Mouse (Mus musculus) MEL-GATA-1-ER (cell line): ENCODE measurements around the gene Tubgcp6.
A peak's percentile ranks its signal among the peaks of the same experiment; 100 is the strongest.

Experiments
- DNase-seq: peaks from one replicate; pipeline ENCODE4 v3.0.0-alpha.2; 2012; ENCODE audit warnings: low read depth; ENCODE audit errors: extremely low read depth

The Tubgcp6 gene

DNA sequence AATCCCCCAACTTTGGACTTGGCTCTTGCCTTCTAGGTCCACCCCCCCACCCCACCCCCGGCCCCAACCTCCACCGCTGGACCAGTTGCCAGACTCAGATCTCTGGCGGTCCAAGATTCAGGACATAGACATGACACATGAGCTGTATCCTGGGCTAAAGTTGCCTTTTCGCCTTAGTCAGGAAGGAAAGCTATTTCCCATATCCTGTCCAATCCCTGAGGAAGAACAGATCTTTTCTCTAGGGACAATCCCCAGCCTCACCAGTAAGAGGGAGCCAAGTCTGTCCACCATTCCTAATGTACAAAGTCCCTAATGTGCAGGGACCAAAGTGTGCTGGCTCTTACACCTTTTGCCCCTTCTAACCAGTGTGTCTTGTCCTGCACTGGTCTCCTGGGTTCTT, 19.0 kb upstream of the Tubgcp6 start:
- DNase-seq, result no peak

DNA sequence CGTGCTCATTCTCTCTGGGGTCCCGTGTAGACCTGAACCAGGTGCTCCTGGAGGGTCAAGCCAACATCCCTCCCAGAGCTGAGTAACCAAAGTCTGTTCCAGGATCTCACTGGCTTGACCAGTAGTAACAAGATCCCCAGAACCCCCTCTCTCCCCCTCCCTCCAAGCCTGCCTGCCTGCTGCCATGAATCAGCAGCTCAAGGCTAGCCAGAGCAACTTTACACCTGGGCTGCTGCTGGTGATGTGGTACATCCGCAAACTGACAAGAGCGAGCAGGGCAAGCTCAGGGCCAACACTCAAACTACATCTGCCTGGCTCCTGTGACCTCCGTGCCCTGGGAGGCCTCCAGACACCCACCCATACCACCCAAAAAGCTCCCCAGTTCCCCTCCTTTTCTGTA, 18.5 kb upstream of the Tubgcp6 start:
- DNase-seq, result no peak

DNA sequence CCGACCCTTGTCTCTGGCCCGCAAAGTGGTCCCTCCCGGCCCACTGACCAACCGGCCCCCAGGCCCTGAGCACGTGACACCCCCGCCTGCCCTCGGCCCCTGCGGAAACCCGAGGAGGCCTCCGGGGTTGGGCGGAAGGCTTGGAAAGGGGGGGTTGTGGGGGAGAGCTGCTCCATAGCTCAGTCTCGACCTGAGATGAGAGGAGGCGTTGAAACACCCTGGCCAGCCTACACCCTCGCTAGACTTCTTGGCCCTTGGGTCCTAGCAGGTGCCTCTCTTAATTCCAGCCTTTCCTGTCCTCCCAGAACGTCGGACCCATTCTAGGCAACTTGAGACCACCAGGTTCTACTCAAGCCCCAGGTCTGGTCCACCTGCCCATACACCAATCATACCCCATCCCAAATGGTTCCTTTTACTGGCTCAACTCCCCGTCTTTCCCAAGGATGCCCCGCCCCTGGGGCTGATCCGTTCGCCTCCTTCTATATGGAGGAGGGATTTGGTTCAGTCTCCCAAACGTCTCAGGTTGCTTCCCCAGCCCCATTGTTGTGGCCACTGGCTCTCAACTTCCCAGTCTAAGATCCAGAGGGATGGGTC, 17.8 kb upstream of the Tubgcp6 start, which contains the start of gene Mapk12:
Mapk12 (minus strand) TSS at position 45 of the 594 bp plus-strand sequence.
- DNase-seq, result no peak

DNA sequence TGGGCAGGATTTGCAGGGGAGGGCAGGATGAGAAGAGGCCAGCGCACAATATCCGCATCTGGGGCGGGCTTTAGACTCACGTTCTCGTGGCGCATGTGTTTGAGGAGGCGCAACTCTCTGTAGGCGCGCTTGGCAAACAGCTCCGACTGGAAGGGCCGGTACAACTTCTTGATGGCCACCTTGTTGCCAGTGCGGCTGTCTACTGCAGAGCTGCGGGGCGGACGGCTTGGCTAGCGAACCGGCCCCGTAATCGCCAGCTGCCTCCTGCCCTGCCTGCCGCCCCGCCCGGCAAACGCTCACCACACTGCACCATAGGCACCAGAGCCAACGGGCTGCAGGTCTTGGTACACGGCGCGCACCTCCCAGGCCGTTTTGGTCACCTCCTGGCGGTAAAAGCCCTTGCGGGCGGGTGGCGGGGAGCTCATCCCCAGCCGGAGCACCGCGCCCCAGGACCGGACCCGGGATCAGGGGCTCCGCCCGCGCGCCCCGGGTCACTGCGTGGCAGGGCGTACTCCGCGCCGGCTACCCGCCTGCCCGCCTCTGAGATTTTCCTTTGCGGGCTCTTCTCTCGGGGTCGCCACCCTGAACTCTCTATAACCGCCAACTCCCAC, 17.2 kb upstream of the Tubgcp6 start:
- no peak for DNase-seq

DNA sequence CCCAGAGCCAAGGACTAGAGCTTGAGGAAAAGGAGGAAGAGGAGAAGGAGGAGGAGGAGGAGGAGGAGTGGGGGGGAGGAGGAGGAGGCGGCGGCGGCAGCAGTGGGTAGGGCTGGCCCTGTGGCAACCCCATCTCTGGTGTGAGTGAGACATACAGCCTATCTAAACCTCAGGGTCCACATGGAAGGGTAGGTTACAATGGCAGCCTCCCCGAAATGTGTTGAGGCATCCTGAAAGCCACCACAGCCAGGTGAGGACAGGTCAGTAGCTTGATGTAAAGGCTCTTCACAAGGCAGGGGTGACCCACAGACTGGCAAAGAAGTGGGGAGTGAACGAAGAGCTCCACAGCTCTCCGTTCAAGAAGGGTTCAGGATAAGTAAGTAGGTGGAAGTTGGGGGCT, 15.6 kb upstream of the Tubgcp6 start:
- no peak for DNase-seq

DNA sequence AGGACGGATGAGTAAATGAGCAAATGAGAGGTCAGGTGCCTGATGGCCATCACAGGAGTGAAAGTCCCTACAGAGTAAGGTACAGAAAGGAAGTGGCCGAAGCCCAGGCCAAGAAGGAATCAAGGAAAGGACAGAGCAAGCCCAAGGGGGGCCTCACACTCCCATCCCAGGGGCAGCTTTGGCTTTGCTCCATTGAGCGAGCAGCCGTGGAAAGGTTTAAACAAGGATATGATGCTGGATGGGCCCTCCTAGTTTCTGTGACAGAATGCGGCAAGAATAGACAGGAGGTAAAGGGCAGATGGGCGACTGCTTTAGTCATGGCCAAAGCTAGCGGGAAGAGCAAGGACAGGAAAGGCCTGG, 15.1 kb upstream of the Tubgcp6 start:
- DNase-seq, result no peak

DNA sequence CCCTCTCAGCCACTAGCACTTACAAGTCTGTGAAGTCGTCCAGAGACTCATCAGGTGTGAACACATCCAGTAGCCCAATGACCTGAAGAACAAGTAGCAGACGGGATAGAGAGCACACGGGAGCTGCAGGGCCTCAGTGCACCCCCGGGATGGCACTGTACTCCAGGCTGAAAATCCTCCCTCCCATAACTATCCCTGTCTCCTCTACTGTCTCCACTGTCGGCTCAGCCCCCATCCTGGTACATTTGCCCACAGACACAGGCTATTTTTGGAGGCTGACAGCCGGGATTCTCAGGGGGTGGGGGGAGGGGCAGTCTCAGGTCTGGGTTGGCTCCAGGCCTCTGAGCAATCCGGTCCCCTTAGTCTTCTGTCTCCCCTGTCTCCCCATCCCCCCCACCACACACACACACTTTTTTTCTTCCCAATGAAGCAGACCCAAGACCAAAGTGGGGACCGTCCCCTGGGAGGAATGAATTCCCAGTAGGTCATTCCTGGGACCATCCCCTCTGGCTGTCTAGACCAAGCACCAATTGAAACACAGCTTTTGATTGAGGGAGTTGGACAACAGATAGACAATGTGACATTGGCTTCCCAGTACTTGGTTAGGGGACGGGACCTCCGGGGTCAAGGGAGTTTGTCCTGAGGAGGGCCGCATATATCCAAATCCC, 14.6 kb upstream of the Tubgcp6 start:
- DNase-seq, result no peak

DNA sequence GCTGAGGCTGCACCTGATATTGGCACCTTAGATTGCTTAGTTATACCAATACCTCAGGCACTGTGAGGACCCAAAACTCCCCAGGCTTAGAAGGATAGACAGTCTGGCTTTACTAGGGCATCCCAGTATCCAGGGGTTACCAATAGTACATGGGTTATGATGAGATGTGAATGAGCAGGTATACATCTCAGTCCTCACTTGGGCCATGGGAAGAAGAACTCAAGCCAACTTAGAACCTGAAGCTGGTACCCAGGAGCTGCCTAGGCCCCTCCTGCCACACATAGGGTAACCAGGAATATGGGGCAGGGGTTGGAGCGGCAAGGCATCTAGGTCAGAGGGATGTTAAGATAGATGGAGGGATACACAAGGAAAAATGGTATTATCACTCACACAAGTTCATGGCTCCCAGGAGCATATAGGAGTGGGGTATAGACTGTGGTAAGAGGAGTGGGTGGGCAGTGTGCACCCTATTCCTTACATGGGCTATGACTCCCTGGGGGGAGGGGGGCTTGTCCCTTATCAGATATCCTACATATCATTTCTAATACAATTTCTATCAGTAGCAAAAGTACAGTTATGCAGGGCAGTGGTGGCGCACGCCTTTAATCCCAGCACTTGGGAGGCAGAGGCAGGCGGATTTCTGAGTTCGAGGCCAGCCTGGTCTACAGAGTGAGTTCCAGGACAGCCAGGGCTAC, 13.7 kb upstream of the Tubgcp6 start:
- no peak for DNase-seq

DNA sequence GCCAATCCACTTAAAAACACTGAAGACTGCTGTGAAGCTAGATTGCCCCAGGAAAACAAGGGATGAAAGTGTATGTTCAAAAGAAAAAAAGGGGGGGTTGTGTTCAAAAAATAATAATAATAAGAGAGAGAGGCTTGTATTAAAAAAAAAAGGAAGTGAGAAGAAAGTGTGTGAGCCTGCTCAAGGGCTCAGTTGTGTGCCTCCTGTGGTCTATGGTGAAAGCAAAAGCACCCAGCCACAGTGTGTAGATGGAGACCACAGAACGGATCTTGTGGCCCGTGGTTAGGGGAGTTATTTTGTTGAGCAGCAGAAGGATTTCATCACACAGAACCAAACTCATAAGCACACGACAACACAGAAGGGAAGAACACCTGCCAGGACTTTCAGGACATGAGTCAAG, 8.4 kb upstream of the Tubgcp6 start:
- DNase-seq, result no peak

DNA sequence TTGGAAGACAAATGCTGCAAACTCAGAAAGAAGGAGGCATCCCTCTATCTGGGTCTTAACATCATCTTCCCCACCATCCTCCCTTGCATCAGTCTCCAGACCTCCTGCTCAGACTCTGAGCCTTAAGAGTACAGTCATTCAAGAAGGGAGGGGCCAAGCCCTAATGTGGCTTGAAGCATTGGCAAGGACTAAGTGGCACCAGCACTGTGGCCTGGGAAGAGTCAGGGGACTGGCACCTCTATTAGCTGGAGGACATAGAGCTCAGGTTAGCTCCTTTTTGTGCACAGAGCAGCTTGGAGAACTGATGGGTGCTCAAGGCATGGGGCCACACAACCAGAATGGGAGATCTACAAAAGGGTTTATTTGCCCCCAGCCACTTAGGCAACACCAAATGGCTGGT, 7.3 kb upstream of the Tubgcp6 start:
- no peak for DNase-seq

DNA sequence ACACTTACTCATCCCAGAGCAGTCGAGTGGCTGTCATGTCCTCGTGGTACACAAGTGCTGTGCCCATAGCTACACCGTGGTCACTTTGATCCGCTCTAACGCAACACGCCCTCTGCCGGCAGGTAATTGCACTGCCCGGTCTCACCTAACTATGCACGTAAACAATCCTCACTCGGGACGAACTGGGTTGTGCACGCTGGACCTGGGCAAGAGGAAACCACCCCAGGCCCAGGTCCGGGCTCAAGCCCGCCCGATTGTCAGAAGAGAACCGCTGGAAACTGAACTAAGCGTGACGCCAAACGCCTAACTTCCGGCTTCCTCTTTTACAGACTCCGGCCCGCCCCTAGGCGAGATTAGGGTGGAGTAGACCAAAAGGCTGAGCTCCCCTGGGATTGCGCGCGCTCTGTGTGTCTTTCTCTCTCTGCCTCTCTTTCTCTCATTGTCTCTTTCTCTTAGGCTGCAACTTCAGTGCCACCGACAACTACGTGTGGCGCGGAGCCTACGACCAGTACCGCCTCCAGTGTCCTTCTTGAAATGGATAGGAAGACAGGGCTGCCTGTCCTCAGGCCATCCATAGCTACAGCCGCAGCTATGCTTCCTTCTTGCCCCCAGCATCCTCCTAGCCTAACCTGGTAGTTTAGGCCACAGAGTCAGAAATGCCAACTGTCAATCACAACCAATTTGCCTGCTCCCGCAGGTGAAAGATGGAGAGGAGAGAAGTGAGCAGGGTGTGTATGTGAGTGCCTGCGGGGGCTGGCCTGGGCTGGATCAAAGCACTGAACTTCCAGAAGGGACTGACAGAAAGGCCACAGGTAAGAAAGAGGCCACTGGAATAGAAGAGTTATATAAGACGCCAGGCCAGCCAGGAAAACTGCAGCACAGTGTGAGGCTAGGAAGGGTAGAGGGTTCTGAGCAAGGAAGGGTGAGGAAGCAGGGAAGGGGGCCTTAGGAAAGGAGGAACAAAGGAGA, 5.8 kb upstream of the Tubgcp6 start, which contains the start of gene Hdac10:
Hdac10 (minus strand) TSS at position 319 of the 969 bp plus-strand sequence.
- peak; percentile 71 for DNase-seq

DNA sequence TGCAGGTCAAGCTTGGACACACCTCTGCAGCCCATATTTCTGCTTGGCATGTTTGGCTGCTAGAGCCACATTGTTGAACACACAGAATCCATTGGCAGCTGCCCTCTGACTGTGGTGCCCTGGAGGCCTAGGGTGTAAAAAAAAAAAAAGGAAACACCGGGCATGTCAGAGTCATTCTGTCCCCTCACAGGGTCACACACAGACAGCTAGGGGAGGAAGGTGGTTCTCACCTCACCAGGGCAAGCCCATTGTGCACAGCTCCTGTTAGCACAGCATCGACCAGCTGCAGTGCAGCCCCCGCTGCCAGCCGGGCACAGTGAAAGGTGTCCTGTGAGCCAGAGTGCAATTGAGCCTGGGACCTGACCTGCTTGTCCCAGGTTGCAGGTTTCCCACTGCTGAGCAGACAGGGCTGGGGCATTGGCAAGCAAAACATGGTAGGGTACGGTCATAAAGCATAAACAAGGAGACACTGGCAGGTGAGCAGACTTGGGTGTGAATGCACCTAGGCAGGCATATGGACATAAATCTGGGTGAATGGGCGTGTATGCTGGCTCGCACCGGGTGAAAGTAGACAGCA, 4.5 kb upstream of the Tubgcp6 start:
- no peak for DNase-seq

DNA sequence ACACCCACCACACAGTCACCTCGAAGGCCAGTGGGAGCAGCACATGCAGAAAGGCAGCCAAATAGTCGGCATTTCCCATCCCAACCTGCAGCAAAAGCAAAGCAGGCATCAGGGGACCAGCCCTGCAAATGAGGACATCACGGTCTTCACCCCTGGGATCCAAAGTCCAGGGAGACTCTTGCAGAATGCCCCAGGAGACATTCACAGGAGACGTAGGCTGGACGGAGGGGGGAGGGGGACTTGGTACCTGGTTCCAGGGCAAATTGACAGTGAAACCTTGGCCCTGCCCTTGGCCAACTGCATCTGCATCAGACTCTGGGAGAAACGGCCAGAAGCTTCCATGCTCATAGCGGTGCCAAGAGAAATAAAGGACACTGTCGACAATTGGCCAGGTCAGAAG, 3.7 kb upstream of the Tubgcp6 start:
- DNase-seq, result no peak

DNA sequence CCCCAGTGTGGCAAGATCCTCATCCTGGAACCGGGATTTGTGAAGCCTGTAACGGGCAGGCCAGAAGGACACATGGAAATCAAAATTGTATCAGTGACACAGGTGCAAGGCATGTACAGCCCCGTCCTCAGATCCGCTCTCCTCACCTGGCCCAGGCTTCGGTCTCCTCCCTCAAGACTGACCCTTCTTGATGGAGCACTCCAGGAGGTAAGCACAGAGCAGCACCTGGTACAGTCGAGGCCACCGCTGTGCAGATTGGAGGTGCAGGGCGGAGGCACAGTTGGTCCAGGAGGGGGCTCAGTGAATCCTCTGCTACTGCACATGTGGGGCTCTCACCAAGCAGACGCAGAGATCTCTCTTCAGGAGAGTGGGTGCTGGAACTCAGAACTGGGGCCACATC, 2.4 kb upstream of the Tubgcp6 start:
- no peak for DNase-seq

DNA sequence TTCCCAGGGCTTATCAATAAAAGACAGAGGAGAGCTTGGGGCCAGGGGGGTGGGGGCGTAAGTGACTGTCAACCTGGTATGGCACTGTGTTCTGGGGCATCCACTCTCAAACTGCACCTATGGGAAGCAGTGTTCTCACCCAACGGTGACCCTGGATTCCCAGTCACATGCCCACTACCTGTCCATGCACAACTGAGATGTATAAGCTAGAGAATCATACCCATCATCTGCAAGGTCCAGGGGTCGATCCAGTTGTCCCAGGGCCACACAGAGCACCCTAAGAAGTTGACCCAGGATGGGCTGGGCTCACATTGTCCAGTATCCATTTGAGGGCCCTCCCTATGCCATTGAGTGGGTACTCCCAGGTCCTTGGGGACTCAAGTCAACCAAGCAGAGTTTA, 1.4 kb upstream of the Tubgcp6 start:
- DNase-seq, result no peak

DNA sequence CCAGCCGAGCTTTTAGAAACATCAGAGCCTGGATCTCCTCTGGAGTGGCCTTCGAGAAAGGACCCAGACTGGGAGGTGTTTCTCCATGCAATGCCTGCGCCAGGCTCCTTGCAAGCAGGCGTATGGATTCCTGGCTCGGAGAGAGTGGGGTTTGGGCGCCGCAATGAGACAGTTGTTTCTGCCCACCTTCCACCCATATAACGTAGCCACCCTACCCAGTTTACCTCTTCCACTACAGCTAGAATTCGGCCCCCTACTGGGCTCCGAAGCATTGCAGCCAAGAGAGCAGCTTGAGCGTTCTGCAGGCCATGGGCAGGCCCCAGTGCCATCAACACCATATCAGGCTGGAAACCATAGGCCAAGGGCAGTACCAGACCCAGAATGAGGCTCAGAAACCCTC, 683 bp upstream of the Tubgcp6 start:
- no peak for DNase-seq

DNA sequence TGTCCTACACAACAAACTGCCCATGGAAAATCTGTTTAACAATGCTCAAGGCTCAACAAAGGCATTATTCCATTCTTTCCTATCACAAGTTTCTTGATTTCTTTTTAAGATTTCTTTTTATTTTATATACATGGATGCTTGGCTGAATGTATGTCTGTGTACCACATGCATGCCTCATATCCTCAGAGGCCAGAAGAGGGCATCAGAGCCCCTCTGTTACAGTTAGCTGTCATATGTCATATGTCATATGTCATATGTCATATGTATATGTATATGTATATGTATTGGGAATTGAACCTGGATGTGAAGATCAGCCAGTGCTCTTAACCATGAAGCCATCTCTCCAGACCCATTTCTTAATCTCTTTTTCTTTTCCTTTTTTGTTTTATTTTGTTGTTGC, 4.9 kb downstream of the Tubgcp6 start:
- DNase-seq, result no peak

DNA sequence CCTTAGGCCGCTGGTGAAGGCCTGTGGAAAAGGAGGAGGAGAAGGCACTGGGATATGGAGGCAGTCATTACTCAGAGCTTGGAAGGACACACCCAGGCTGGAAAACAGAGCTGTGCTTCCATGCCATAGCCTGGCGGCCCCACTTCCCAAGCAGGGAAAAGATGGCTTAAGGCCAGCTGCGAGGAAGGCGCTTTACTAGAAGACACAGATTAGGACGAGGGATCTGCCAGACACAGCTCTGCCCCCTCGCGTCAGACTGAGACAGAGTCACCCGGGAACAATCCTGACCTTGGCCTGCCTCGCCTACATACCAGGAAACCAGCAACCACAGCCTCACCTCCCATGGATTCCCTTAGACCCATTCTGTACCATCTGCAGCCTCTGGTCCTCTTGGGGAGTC, 12.8 kb downstream of the Tubgcp6 start:
- no peak for DNase-seq

DNA sequence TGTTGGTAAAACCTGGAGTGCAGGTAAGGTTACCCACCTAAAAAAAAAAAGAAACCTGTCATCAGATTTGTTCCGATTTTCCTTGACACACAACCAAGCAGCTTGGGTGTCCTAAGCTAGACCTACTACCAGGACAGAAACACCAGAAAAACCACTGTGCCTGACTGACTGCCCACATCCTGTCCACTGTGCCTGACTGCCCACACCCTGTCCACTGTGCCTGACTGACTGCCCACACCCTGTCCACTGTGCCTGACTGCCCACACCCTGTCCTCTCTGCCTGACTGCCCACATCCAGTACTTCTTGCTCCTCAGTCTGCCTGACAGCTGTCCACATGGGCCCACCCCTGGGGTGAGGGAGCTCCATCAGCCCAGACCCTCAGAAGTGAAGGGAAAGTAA, 15.9 kb downstream of the Tubgcp6 start:
- DNase-seq, result no peak

DNA sequence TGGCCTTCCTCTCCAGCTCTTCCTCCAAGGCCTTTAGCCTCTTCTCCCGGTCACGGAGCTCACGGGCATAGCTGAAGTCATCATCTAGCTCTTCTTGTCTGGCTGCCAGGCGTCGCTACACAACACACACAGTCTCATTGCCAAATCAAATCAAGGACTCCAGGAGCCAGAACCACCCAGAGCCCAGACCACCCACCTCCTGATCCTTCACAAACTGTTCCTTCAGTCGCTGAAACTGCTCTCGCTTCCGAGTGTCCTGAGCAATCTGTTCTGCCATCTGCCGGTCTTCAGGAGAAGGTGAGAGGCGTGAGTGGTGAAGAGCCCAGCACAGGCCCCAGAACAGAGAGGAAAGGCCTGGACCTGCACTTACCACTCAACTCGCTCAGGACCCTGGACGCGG, 16.8 kb downstream of the Tubgcp6 start:
- no peak for DNase-seq

DNA sequence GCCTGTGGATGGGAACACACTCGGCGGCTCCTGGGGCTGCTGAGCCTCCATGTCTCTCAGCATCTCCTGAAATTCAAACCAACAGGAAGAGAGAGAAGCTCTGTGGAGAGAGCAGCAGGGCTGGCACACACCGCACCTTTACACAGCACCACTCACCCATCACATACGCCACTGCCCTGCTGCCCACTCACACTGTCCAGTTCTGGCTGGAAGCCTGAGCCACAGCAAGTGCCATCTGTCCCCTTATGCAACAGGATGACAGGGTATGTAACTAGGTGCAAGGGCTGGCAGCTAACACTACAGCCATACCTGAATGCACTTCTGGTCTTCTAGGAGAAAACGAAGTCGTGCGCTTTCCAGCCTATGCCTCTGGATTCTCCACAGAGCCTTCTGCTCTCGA, 18.5 kb downstream of the Tubgcp6 start:
- DNase-seq, result no peak
